Mouse (Mus musculus): ENCODE measurements around the gene Mylk.

GRCm38 (mm10) chr16:34814612-34815011 lies 69.6 kb downstream of the Mylk start:
- TF ChIP-seq FLI1 (IDR thresholded peaks at IDR 0.05; ENCODE audit: low read length) (no peak), GATA1 (IDR thresholded peaks at IDR 0.05; ENCODE audit: borderline replicate concordance, low read length) (no peak)

All from megakaryocyte, embryonic 14.5 days (primary cell).